Mouse (Mus musculus): Measurements from ENCODE around the gene Lrig1. TPM values are rescaled to one million over a fixed set of nuclear protein-coding genes. Genes with fewer than 3 reads are reported as not detected.

Gene Lrig1
- polyA plus RNA-seq, 1 experiment from 2014 or later = 19.0 TPM

- Histone ChIP-seq H3K27ac (no peak overlapping the region), H3K9ac (no peak overlapping the region), H3K27me3 (peaks cover 29% of the 10 kb centered on the region), H3K4me1 (peaks cover 41% of the 10 kb centered on the region), H3K36me3 (peaks cover 69% of the 10 kb centered on the region), H3K4me3 (no peak overlapping the region), H3K4me2 (replicated peaks) (no peak overlapping the region), H3K9me3 (no peaks in the 10 kb centered on the region)
- ATAC-seq (ENCODE audit: low FRiP score, low read depth) = no peak
- 84% methylated on average over 5 of the region's 5 CpGs for WGBS
Measured at GRCm38 (mm10) chr6:94624543-94624942, 75.4 kb downstream of the Lrig1 start.

DNA sequence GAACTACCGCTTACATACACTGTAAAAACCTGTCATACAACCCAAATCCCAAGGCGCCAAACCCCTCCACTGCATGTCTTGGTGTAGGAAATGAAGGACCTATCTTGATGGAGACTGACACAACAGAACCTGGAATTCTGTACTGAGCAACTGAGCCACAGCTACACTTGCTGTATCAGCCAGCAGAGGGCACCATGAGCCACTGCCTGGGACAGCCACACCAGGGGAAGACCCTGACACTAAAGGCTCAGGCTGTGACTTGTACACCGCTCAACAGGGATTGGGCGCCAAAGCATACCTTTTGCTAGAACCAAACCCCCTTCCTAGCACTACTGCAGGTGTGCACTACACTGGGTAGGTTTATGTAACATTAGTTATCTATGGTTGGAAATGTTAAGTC is 77.0 kb downstream of the Lrig1 start:
- Histone ChIP-seq H3K27ac (no peak overlapping the region), H3K27me3 (peaks cover 28% of the 10 kb centered on the region; the same call in 1 of the 2 replicates), H3K36me3 (peaks cover 83% of the 10 kb centered on the region), H3K4me1 (peaks cover 39% of the 10 kb centered on the region), H3K9ac (no peak overlapping the region), H3K4me2 (replicated peaks) (no peak overlapping the region), H3K4me3 (no peak overlapping the region), H3K9me3 (no peaks in the 10 kb centered on the region)
- ATAC-seq (ENCODE audit: low FRiP score, low read depth) = no peak
- WGBS = 84% methylated on average over 4 of the region's 4 CpGs

- peaks cover 96% of the 10 kb centered on the region for H3K36me3 ChIP-seq
- H3K4me1 ChIP-seq = peaks cover 31% of the 10 kb centered on the region
- H3K9ac ChIP-seq = 0 out of 2 replicates have a peak overlapping the region, but pooled peaks have one; percentile 0
- H3K27me3 ChIP-seq = peaks cover 17% of the 10 kb centered on the region; the same call in 1 of the 2 replicates
- no peak overlapping the region for H3K4me2 ChIP-seq (replicated peaks)
- no peaks in the 10 kb centered on the region for H3K9me3 ChIP-seq
- H3K4me3 ChIP-seq = no peak overlapping the region
- H3K27ac ChIP-seq = no peak overlapping the region
- no peak for ATAC-seq (ENCODE audit: low FRiP score, low read depth)
- 78% methylated on average over 9 of the region's 9 CpGs for WGBS
Measured at GRCm38 (mm10) chr6:94620801-94621301, 79.1 kb downstream of the Lrig1 start.

DNA sequence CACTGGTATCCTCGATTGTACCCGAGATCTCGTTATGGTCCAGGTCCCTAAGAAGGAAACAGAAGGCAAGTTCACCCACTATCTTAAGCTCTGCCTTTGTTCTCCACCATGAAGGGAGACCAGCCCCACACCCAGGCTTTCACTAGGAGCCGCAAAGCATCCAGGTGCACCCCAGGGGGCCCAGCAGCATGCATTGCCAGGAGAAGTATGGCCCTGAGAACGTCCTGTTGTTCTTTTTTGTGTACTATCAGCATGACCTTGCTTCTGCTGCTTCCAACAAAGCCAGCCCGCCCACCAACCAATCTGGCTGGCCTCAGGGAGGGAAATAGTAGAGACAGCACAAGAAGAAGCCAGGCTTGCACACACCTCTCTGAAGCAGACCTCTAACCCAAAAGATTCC is 79.7 kb downstream of the Lrig1 start:
- WGBS = 68% methylated on average over 6 of the region's 6 CpGs
- Histone ChIP-seq H3K36me3 (peaks cover 98% of the 10 kb centered on the region), H3K9me3 (no peaks in the 10 kb centered on the region), H3K27me3 (peaks cover 15% of the 10 kb centered on the region; the same call in 1 of the 2 replicates), H3K4me1 (peaks cover 27% of the 10 kb centered on the region), H3K4me3 (no peak overlapping the region), H3K9ac (0 out of 2 replicates have a peak overlapping the region, but pooled peaks have one; percentile 0), H3K27ac (no peak overlapping the region), H3K4me2 (replicated peaks) (no peak overlapping the region)
- no peak for ATAC-seq (ENCODE audit: low FRiP score, low read depth)

- peaks cover 29% of the 10 kb centered on the region for H3K4me1 ChIP-seq
- H3K9ac ChIP-seq = no peak overlapping the region
- no peak overlapping the region for H3K4me3 ChIP-seq
- WGBS = 47% methylated on average over 5 of the region's 5 CpGs
- ATAC-seq (ENCODE audit: low FRiP score, low read depth) = no peak
- H3K9me3 ChIP-seq = no peaks in the 10 kb centered on the region
- H3K36me3 ChIP-seq = peaks cover 98% of the 10 kb centered on the region
- no peak overlapping the region for H3K4me2 ChIP-seq (replicated peaks)
- H3K27me3 ChIP-seq = peaks cover 5% of the 10 kb centered on the region; the same call in 1 of the 2 replicates
- H3K27ac ChIP-seq = no peak overlapping the region; the same call in 1 of the 2 replicates
Measured at GRCm38 (mm10) chr6:94618671-94619070, 81.3 kb downstream of the Lrig1 start.

DNA sequence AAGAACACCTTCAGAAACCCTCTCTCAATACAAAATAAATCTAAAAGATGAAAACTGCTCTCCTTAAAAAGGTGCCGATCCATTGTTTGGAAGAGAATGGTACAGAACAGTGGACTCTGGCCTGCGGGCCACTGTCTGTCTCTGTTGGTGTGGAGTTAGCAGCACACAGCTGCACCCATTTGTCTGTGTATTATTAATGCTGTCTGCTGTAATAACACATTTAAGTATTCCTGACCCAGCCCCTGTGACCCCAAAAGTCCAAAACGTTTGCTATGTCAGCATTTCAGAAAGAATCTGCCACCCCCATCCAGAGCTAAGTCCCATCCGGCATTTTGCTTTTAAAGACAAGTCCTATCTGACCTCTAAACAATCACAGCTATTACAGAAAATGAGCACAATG is 84.0 kb downstream of the Lrig1 start:
- no peak for ATAC-seq (ENCODE audit: low FRiP score, low read depth)
- Histone ChIP-seq H3K27ac (no peak overlapping the region), H3K27me3 (no peaks in the 10 kb centered on the region; the same call in 1 of the 2 replicates), H3K36me3 (peaks cover 98% of the 10 kb centered on the region), H3K4me2 (replicated peaks) (no peak overlapping the region), H3K9me3 (no peaks in the 10 kb centered on the region), H3K4me1 (peaks cover 42% of the 10 kb centered on the region), H3K9ac (no peak overlapping the region), H3K4me3 (no peak overlapping the region)
- WGBS = 87% methylated on average over 4 of the region's 4 CpGs

GRCm38 (mm10) chr6:94614346-94614745 is 85.6 kb downstream of the Lrig1 start:
- no peaks in the 10 kb centered on the region for H3K27me3 ChIP-seq
- no peak overlapping the region for H3K4me3 ChIP-seq
- peaks cover 42% of the 10 kb centered on the region for H3K4me1 ChIP-seq
- peaks cover 98% of the 10 kb centered on the region for H3K36me3 ChIP-seq
- H3K9me3 ChIP-seq = no peaks in the 10 kb centered on the region
- WGBS = 88% methylated on average over 6 of the region's 6 CpGs
- H3K9ac ChIP-seq = no peak overlapping the region
- ATAC-seq (ENCODE audit: low FRiP score, low read depth) = no peak
- H3K4me2 ChIP-seq (replicated peaks) = no peak overlapping the region
- no peak overlapping the region for H3K27ac ChIP-seq

DNA sequence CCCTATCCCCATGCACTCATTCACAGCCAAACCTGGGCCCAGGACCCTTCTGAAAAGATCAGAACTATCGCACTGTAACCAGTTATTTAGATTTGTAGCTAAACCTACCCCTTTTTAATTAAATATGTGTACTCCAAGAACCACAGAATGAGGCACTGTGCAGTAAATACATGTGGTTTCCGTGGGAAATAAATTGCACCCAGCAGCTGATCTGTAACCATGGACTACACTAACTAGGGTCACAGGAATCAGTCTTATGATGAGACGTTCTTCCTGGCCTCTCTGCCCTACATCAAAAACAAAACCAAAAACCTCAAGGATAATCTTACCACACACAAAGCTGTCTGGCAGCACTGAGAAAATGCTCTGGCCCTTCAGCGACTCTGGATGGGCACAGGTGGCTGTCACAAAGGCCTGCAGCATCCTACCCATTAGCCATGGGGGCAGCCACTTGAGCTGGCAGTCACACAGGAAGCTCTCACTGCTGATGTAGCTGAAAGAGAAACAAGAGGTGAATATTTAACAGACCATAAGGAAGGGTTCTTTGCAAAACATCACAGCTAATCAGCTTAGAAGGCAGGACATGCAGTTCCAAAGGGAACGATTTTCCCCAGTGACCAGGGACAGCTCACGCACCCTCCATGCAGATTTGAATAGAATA is 86.6 kb downstream of the Lrig1 start:
- H3K4me2 ChIP-seq (replicated peaks) = no peak overlapping the region
- peaks cover 32% of the 10 kb centered on the region for H3K4me1 ChIP-seq
- 70% methylated on average over 6 of the region's 6 CpGs for WGBS
- H3K4me3 ChIP-seq = no peak overlapping the region
- no peaks in the 10 kb centered on the region for H3K27me3 ChIP-seq
- peaks cover 99% of the 10 kb centered on the region for H3K36me3 ChIP-seq
- H3K9ac ChIP-seq = no peak overlapping the region
- H3K27ac ChIP-seq = no peak overlapping the region
- H3K9me3 ChIP-seq = no peaks in the 10 kb centered on the region
- no peak for ATAC-seq (ENCODE audit: low FRiP score, low read depth)

DNA sequence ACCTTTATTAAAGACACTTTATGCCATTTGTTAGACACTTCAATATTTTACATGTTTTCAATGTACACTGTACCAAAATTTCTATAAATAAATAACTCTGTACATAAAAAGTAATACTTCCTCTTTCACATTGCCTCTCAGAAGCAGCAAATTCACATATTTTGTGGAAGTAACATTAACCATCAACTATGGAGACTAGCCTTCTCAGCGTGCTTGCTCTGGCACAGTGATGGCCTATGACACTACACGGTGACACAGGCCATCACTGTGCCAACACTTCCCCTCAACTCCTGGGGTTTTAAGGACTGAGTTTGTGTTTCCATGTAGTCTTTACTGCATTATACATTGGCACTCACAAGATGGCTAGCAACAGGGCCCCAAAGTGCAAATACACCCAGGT is 95.4 kb downstream of the Lrig1 start:
- 85% methylated on average over 2 of the region's 2 CpGs for WGBS
- Histone ChIP-seq H3K4me1 (peaks cover 18% of the 10 kb centered on the region), H3K4me3 (no peak overlapping the region), H3K27ac (0 out of 2 replicates have a peak overlapping the region, but pooled peaks have one; percentile 34), H3K27me3 (no peaks in the 10 kb centered on the region), H3K36me3 (peaks cover 84% of the 10 kb centered on the region), H3K4me2 (replicated peaks) (no peak overlapping the region), H3K9ac (no peak overlapping the region), H3K9me3 (no peaks in the 10 kb centered on the region)
- no peak for ATAC-seq (ENCODE audit: low FRiP score, low read depth)

- Histone ChIP-seq H3K4me3 (no peak overlapping the region), H3K9me3 (no peaks in the 10 kb centered on the region), H3K36me3 (peaks cover 79% of the 10 kb centered on the region), H3K27ac (no peak overlapping the region), H3K4me1 (peaks cover 18% of the 10 kb centered on the region), H3K4me2 (replicated peaks) (no peak overlapping the region), H3K9ac (no peak overlapping the region), H3K27me3 (no peaks in the 10 kb centered on the region)
- ATAC-seq (ENCODE audit: low FRiP score, low read depth) = peak; percentile 62
- WGBS = 38% methylated on average over 3 of the region's 3 CpGs
Measured at GRCm38 (mm10) chr6:94604072-94604471, 95.9 kb downstream of the Lrig1 start.

- no peak overlapping the region for H3K9ac ChIP-seq
- no peaks in the 10 kb centered on the region for H3K9me3 ChIP-seq
- no peaks in the 10 kb centered on the region for H3K27me3 ChIP-seq
- 56% methylated on average over 5 of the region's 5 CpGs for WGBS
- H3K4me2 ChIP-seq (replicated peaks) = no peak overlapping the region
- H3K4me3 ChIP-seq = no peak overlapping the region
- H3K27ac ChIP-seq = no peak overlapping the region
- no peak for ATAC-seq (ENCODE audit: low FRiP score, low read depth)
- H3K4me1 ChIP-seq = peaks cover 22% of the 10 kb centered on the region
- peaks cover 57% of the 10 kb centered on the region for H3K36me3 ChIP-seq
Measured at GRCm38 (mm10) chr6:94601811-94602210, 98.1 kb downstream of the Lrig1 start.

DNA sequence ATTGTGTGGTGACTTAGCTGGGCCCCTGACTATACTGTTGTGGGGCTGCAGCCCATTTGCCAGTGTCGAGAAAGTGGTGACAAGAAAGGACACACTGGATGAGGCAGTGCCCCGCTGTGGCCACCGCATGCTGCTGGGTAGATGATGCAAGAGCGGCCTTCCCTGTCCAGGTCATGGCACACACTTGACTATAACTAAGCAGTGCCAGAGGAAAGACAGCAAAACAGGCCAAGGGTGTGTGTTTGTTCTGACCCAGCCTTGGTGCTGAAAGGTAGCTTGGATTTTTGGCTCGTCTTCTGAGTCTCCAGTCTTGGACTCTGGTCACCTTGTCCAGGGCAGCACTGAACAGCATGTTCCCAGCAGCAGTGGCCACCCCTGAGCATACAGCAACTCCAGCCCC is 98.9 kb downstream of the Lrig1 start:
- no peaks in the 10 kb centered on the region for H3K9me3 ChIP-seq
- no peak overlapping the region for H3K9ac ChIP-seq
- peaks cover 50% of the 10 kb centered on the region for H3K36me3 ChIP-seq
- ATAC-seq (ENCODE audit: low FRiP score, low read depth) = no peak
- no peak overlapping the region for H3K4me3 ChIP-seq
- no peaks in the 10 kb centered on the region for H3K27me3 ChIP-seq
- H3K27ac ChIP-seq = no peak overlapping the region
- 86% methylated on average over 5 of the region's 5 CpGs for WGBS
- peaks cover 30% of the 10 kb centered on the region for H3K4me1 ChIP-seq
- no peak overlapping the region for H3K4me2 ChIP-seq (replicated peaks)

DNA sequence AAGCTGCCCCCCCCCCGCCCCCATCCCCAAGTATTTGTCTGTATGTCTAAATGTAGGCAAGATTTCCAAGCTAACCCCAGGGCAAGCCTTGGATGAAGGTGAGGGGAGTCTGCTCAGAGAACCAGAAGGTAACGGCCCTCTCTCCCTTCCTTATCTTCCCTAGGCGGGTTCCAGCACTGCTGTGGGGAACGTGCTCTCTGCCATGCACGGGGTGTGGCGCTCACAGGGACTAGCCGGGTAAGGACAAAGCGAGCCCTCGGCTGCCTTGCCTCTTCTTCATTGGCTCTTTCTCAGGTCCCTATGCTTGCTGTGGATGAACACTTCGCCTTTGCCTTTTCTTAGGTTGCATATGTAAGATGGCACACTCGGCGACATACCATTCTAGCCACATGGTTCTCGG is 100.9 kb downstream of the Lrig1 start:
- Histone ChIP-seq H3K4me2 (replicated peaks) (no peak overlapping the region), H3K9me3 (no peaks in the 10 kb centered on the region), H3K27ac (no peak overlapping the region; the same call in 1 of the 2 replicates), H3K36me3 (peaks cover 31% of the 10 kb centered on the region), H3K27me3 (no peaks in the 10 kb centered on the region), H3K4me1 (peaks cover 42% of the 10 kb centered on the region), H3K9ac (no peak overlapping the region), H3K4me3 (no peak overlapping the region)
- 91% methylated on average over 13 of the region's 13 CpGs for WGBS
- ATAC-seq (ENCODE audit: low FRiP score, low read depth) = no peak

Measured in limb, embryonic 13.5 days (tissue).